Mouse (Mus musculus): Measurements from ENCODE around the gene Tprn. TPM values are rescaled to one million over a fixed set of nuclear protein-coding genes. Genes with fewer than 3 reads are reported as not detected.

Tprn gene
- polyA plus RNA-seq, 2 experiments, result 2.4 to 2.6 TPM

- peaks cover 22% of the 10 kb centered on the region for H3K27me3 ChIP-seq (ENCODE audit: control insufficient read depth, insufficient read depth, low read length)
- no peak overlapping the region for H3K27ac ChIP-seq
- WGBS (ENCODE audit: insufficient replicate concordance), result 48% methylated on average over 8 of the region's 8 CpGs
- ATAC-seq (ENCODE audit: insufficient read depth) (no peak), DNase-seq (ENCODE audit: low read depth in 3 of 3, low spot score in 3 of 3) (no peak)
- H3K9ac ChIP-seq (replicated peaks), result no peak overlapping the region
- TF ChIP-seq EP300 (IDR thresholded peaks at IDR 0.05; ENCODE audit: low read depth) (no peak), CTCF (IDR thresholded peaks at IDR 0.05; ENCODE audit: low read depth) (no peak)
- H3K9me3 ChIP-seq (ENCODE audit: control insufficient read depth, low read length), result no peaks in the 10 kb centered on the region
- peak overlapping the region; percentile 49 to 57 for H3K4me3 ChIP-seq (ENCODE audit: insufficient read depth in 1 of 2, low read depth in 2 of 2, low read length in 2 of 2)
- H3K4me1 ChIP-seq (replicated peaks; ENCODE audit: control insufficient read depth in 2 of 2, insufficient read depth in 2 of 2, low read length in 1 of 2), result peaks cover 4 to 17% of the 10 kb centered on the region in 2 experiments
- no peaks in the 10 kb centered on the region for H3K36me3 ChIP-seq (replicated peaks; ENCODE audit: control insufficient read depth, insufficient read depth, low read depth)
- H3K4me2 ChIP-seq (ENCODE audit: low read depth), result peak overlapping the region; percentile 75
These were observed 22.1 kb upstream of the Tprn start for GRCm38 (mm10) chr2:25240310-25240709.

GRCm38 (mm10) chr2:25240723-25241437 is 21.5 kb upstream of the Tprn start:
- TF ChIP-seq CTCF (IDR thresholded peaks at IDR 0.05; ENCODE audit: low read depth) (no peak), EP300 (IDR thresholded peaks at IDR 0.05; ENCODE audit: low read depth) (no peak)
- ATAC-seq (ENCODE audit: insufficient read depth) (peak; percentile 76), DNase-seq (ENCODE audit: low read depth in 3 of 3, low spot score in 3 of 3) (peak; percentile 45 to 52 (median 47))
- Histone ChIP-seq H3K36me3 (replicated peaks; ENCODE audit: control insufficient read depth, insufficient read depth, low read depth) (no peaks in the 10 kb centered on the region), H3K4me3 (ENCODE audit: insufficient read depth in 1 of 2, low read depth in 2 of 2, low read length in 2 of 2) (peak overlapping the region; percentile 49 to 57), H3K9ac (replicated peaks) (peak overlapping the region; percentile 32), H3K27ac (no peak overlapping the region), H3K9me3 (ENCODE audit: control insufficient read depth, low read length) (no peaks in the 10 kb centered on the region), H3K27me3 (ENCODE audit: control insufficient read depth, insufficient read depth, low read length) (peaks cover 22% of the 10 kb centered on the region), H3K4me1 (replicated peaks; ENCODE audit: control insufficient read depth in 2 of 2, insufficient read depth in 2 of 2, low read length in 1 of 2) (peaks cover 4 to 17% of the 10 kb centered on the region in 2 experiments), H3K4me2 (ENCODE audit: low read depth) (peak overlapping the region; percentile 75)
- WGBS (ENCODE audit: insufficient replicate concordance), result 2% methylated on average over 29 of the region's 29 CpGs

GRCm38 (mm10) chr2:25241438-25241775 is 21.0 kb upstream of the Tprn start:
- H3K4me2 ChIP-seq (ENCODE audit: low read depth), result peak overlapping the region; percentile 75
- H3K9me3 ChIP-seq (ENCODE audit: control insufficient read depth, low read length), result no peaks in the 10 kb centered on the region
- ATAC-seq (ENCODE audit: insufficient read depth), result peak; percentile 27; the same call in 1 of the 2 replicates
- TF ChIP-seq CTCF (IDR thresholded peaks at IDR 0.05; ENCODE audit: low read depth) (no peak), EP300 (IDR thresholded peaks at IDR 0.05; ENCODE audit: low read depth) (no peak)
- H3K36me3 ChIP-seq (replicated peaks; ENCODE audit: control insufficient read depth, insufficient read depth, low read depth), result no peaks in the 10 kb centered on the region
- peak overlapping the region; percentile 46 to 57; a peak in 3 of 4 replicates for H3K4me3 ChIP-seq (ENCODE audit: insufficient read depth in 1 of 2, low read depth in 2 of 2, low read length in 2 of 2)
- H3K4me1 ChIP-seq (replicated peaks; ENCODE audit: control insufficient read depth in 2 of 2, insufficient read depth in 2 of 2, low read length in 1 of 2), result peaks cover 4 to 17% of the 10 kb centered on the region in 2 experiments
- no peak overlapping the region for H3K9ac ChIP-seq (replicated peaks)
- 13% methylated on average over 6 of the region's 6 CpGs for WGBS (ENCODE audit: insufficient replicate concordance)
- H3K27ac ChIP-seq, result no peak overlapping the region
- DNase-seq (ENCODE audit: low read depth in 3 of 3, low spot score in 3 of 3), result no peak
- peaks cover 22% of the 10 kb centered on the region for H3K27me3 ChIP-seq (ENCODE audit: control insufficient read depth, insufficient read depth, low read length)

- Histone ChIP-seq H3K4me2 (ENCODE audit: low read depth) (peak within 1 kb of the TSS; percentile 75), H3K4me3 (ENCODE audit: insufficient read depth in 1 of 2, low read depth in 2 of 2, low read length in 2 of 2) (peak within 1 kb of the TSS; percentile 49 to 57), H3K27me3 (ENCODE audit: control insufficient read depth, insufficient read depth, low read length) (peaks cover 22% of the 10 kb centered on the region), H3K4me1 (replicated peaks; ENCODE audit: control insufficient read depth in 2 of 2, insufficient read depth in 2 of 2, low read length in 1 of 2) (peaks cover 4 to 12% of the 10 kb centered on the region in 2 experiments), H3K9me3 (ENCODE audit: control insufficient read depth, low read length) (no peaks in the 10 kb centered on the region), H3K36me3 (replicated peaks; ENCODE audit: control insufficient read depth, insufficient read depth, low read depth) (no peaks in the 10 kb centered on the region), H3K9ac (replicated peaks) (no peak within 1 kb of the TSS; the same call in 1 of the 2 replicates), H3K27ac (no peak within 1 kb of the TSS)
- under 1% methylated on average over 59 of the region's 59 CpGs for WGBS (ENCODE audit: insufficient replicate concordance)
- ATAC-seq (ENCODE audit: insufficient read depth) (no peak), DNase-seq (ENCODE audit: low read depth in 3 of 3, low spot score in 3 of 3) (no peak)
- TF ChIP-seq EP300 (IDR thresholded peaks at IDR 0.05; ENCODE audit: low read depth) (no peak), CTCF (IDR thresholded peaks at IDR 0.05; ENCODE audit: low read depth) (no peak)
These were observed 20.3 kb upstream of the Tprn start, which contains the start of the genes Rnf208 and Cysrt1 for GRCm38 (mm10) chr2:25242101-25242506. Gene Rnf208 (plus strand): TSS chr2:25242255. Gene Cysrt1 (minus strand): TSS chr2:25242452.

GRCm38 (mm10) chr2:25243342-25243741 is 19.1 kb upstream of the Tprn start:
- TF ChIP-seq EP300 (IDR thresholded peaks at IDR 0.05; ENCODE audit: low read depth) (no peak), CTCF (IDR thresholded peaks at IDR 0.05; ENCODE audit: low read depth) (no peak)
- Histone ChIP-seq H3K4me3 (ENCODE audit: insufficient read depth in 1 of 2, low read depth in 2 of 2, low read length in 2 of 2) (no peak overlapping the region), H3K27me3 (ENCODE audit: control insufficient read depth, insufficient read depth, low read length) (peaks cover 22% of the 10 kb centered on the region), H3K36me3 (replicated peaks; ENCODE audit: control insufficient read depth, insufficient read depth, low read depth) (no peaks in the 10 kb centered on the region), H3K27ac (no peak overlapping the region), H3K4me2 (ENCODE audit: low read depth) (no peak overlapping the region), H3K9ac (replicated peaks) (no peak overlapping the region), H3K9me3 (ENCODE audit: control insufficient read depth, low read length) (no peaks in the 10 kb centered on the region), H3K4me1 (replicated peaks; ENCODE audit: control insufficient read depth in 2 of 2, insufficient read depth in 2 of 2, low read length in 1 of 2) (peaks cover 4 to 12% of the 10 kb centered on the region in 2 experiments)
- no peak for ATAC-seq (ENCODE audit: insufficient read depth)
- DNase-seq (ENCODE audit: low read depth in 3 of 3, low spot score in 3 of 3), result no peak
- WGBS (ENCODE audit: insufficient replicate concordance), result 67% methylated on average over 8 of the region's 8 CpGs

Data from liver, embryonic 14.5 days (tissue).